Mouse (Mus musculus): ENCODE measurements around the gene Spock2. TPM values are rescaled to one million over a fixed set of nuclear protein-coding genes. Genes with fewer than 3 reads are reported as not detected.

Gene Spock2
- total and polyA plus RNA-seq, 3 experiments: 0.03 TPM; not detected in 2

DNA sequence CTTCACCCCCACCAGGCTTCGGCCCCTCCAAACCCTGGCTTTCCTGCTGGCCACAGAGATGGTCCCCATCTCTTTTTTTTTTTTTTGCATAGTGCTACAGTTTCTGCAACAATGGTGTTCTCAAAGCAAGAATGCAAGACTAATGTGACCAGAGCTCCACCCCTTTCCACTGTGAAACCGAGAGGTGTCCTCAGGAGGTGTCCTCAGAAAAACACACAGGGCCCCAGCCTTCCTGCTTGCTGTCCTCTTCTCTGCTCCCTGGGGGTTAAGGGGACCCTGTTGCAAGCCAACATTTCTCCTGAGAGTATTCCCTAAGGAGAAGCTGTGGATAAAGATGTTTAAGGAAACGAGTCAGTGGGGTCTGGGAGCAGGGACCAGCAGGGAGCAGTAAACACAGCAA, 62.9 kb downstream of the Spock2 start:
- DNase-seq (ENCODE audit: low read depth, low spot score): no peak

DNA sequence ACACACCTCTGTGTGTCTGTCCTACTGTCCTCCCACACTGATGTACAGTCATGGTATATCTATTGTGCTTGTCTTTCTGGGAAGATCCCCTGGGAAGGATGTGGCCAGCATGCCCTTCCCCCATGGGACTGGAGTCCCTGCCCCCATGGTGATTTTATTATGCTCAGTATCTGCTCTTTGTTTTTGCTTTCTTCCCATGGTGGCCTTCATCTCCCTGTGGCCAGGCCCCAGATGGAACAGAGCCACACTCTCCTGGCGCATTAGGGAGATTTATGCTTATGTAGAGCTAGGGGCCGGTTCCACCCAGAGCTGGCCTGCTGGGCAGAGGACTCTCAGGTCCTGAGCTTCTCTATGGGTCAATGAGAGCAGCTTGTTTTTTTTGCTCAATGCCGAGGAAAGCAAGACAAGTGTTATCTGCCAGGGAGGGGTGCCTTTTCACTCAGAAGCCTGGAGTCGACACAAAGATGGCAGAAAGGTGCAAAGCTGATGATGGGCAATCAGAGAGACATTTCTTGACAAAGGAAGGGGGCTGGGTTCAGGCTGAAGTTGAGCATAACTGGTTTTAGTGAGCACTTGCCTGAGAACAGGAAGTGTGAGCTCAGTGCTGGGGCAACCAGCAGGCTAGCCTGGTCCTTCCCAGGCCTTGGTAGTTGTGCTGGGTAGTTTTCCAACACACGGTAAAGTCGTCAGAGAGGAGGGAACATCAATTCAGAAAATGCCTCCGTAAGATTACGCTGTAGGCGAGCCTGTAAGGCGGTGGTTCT, 64.5 kb downstream of the Spock2 start:
- H3K9me3 ChIP-seq (replicated peaks; ENCODE audit: insufficient read depth, low read length): no peaks in the 10 kb centered on the region
- no peaks in the 10 kb centered on the region for H3K36me3 ChIP-seq (ENCODE audit: control insufficient read depth in 1 of 2, insufficient read depth in 2 of 2, low read length in 2 of 2)
- no peak for DNase-seq (ENCODE audit: low read depth, low spot score)
- H3K27me3 ChIP-seq (ENCODE audit: control insufficient read depth in 1 of 2, insufficient read depth in 2 of 2, low read length in 2 of 2): no peaks in the 10 kb centered on the region; a peak in 1 of 4 replicates
- H3K9ac ChIP-seq (ENCODE audit: control insufficient read depth, low read depth, low read length, poor library complexity, severe bottlenecking): no peak overlapping the region
- no peak overlapping the region for H3K27ac ChIP-seq (ENCODE audit: control insufficient read depth, low read depth, low read length)
- no peaks in the 10 kb centered on the region for H3K79me2 ChIP-seq (ENCODE audit: control insufficient read depth, insufficient read depth, low read length, poor library complexity)
- TF ChIP-seq POLR2AphosphoS5 (IDR thresholded peaks at IDR 0.05; ENCODE audit: borderline replicate concordance, low read depth, low read length): no peak
- no peak for TF ChIP-seq CHD1 (IDR thresholded peaks at IDR 0.05; ENCODE audit: low read depth, low read length)
- no peak for TF ChIP-seq MAFK (IDR thresholded peaks at IDR 0.05; ENCODE audit: borderline replicate concordance, low read depth, low read length)
- TF ChIP-seq JUND (IDR thresholded peaks at IDR 0.05; ENCODE audit: low read depth, low read length): no peak
- no peak for TF ChIP-seq GABPA (IDR thresholded peaks at IDR 0.05; ENCODE audit: low read depth, low read length)
- no peak for TF ChIP-seq ETS1 (IDR thresholded peaks at IDR 0.05; ENCODE audit: low read depth, low read length)
- TF ChIP-seq TAL1 (IDR thresholded peaks at IDR 0.05; ENCODE audit: low read length): no peak
- no peak for TF ChIP-seq MYC (IDR thresholded peaks at IDR 0.05; ENCODE audit: low read depth, low read length)
- no peak for TF ChIP-seq ZMIZ1 (IDR thresholded peaks at IDR 0.05; ENCODE audit: low read depth, low read length)
- no peak for TF ChIP-seq GATA1 (IDR thresholded peaks at IDR 0.05; ENCODE audit: low read depth, low read length)
- no peak for TF ChIP-seq RAD21 (IDR thresholded peaks at IDR 0.05; ENCODE audit: low read depth, low read length)
- TF ChIP-seq POLR2AphosphoS2 (IDR thresholded peaks at IDR 0.05; ENCODE audit: low read length): no peak
- no peak for TF ChIP-seq NRF1 (IDR thresholded peaks at IDR 0.05; ENCODE audit: insufficient read depth, low read depth, low read length, poor library complexity, severe bottlenecking)
- TF ChIP-seq TCF12 (IDR thresholded peaks at IDR 0.05; ENCODE audit: low read depth, low read length): no peak
- TF ChIP-seq SIN3A (IDR thresholded peaks at IDR 0.05; ENCODE audit: low read length): no peak
- no peak for TF ChIP-seq TBP (IDR thresholded peaks at IDR 0.05; ENCODE audit: low read depth, low read length)
- no peak overlapping the region for H3K4me3 ChIP-seq (ENCODE audit: control insufficient read depth in 1 of 2, insufficient read depth in 1 of 2, low read depth in 2 of 2, low read length in 2 of 2)
- no peaks in the 10 kb centered on the region for H3K4me1 ChIP-seq (ENCODE audit: control insufficient read depth in 1 of 2, insufficient read depth in 2 of 2, low read length in 2 of 2)

More for the DNA sequence above, 62.9 kb downstream of the Spock2 start:
- Histone ChIP-seq H3K4me3 (ENCODE audit: control insufficient read depth in 1 of 2, insufficient read depth in 1 of 2, low read depth in 2 of 2, low read length in 2 of 2) (no peak overlapping the region), H3K36me3 (ENCODE audit: control insufficient read depth in 1 of 2, insufficient read depth in 2 of 2, low read length in 2 of 2) (no peaks in the 10 kb centered on the region), H3K79me2 (ENCODE audit: control insufficient read depth, insufficient read depth, low read length, poor library complexity) (no peaks in the 10 kb centered on the region), H3K4me1 (ENCODE audit: control insufficient read depth in 1 of 2, insufficient read depth in 2 of 2, low read length in 2 of 2) (no peaks in the 10 kb centered on the region), H3K9me3 (replicated peaks; ENCODE audit: insufficient read depth, low read length) (no peaks in the 10 kb centered on the region), H3K27ac (ENCODE audit: control insufficient read depth, low read depth, low read length) (no peak overlapping the region), H3K9ac (ENCODE audit: control insufficient read depth, low read depth, low read length, poor library complexity, severe bottlenecking) (no peak overlapping the region), H3K27me3 (ENCODE audit: control insufficient read depth in 1 of 2, insufficient read depth in 2 of 2, low read length in 2 of 2) (no peaks in the 10 kb centered on the region; a peak in 2 of 4 replicates)
- TF ChIP-seq ZKSCAN1 (IDR thresholded peaks at IDR 0.05; ENCODE audit: low read depth, low read length) (no peak), RAD21 (IDR thresholded peaks at IDR 0.05; ENCODE audit: low read depth, low read length) (no peak), POLR2A (IDR thresholded peaks at IDR 0.05; ENCODE audit: control insufficient read depth in 1 of 2, insufficient read depth in 1 of 2, low read depth in 1 of 2, low read length in 2 of 2, poor library complexity in 1 of 2) (no peak), MYC (IDR thresholded peaks at IDR 0.05; ENCODE audit: low read depth, low read length) (no peak), ETS1 (IDR thresholded peaks at IDR 0.05; ENCODE audit: low read depth, low read length) (no peak), POLR2AphosphoS2 (IDR thresholded peaks at IDR 0.05; ENCODE audit: low read length) (no peak), BHLHE40 (IDR thresholded peaks at IDR 0.05; ENCODE audit: borderline replicate concordance, low read depth, low read length) (no peak), NRF1 (IDR thresholded peaks at IDR 0.05; ENCODE audit: insufficient read depth, low read depth, low read length, poor library complexity, severe bottlenecking) (no peak), CTCF (IDR thresholded peaks at IDR 0.05 in 2 of 3, conservative IDR thresholded peaks at IDR 0.05 in 1 of 3; ENCODE audit: control insufficient read depth in 1 of 3, insufficient read depth in 1 of 3, low read depth in 2 of 3, low read length in 3 of 3, poor library complexity in 1 of 3, severe bottlenecking in 1 of 3) (no peak), CHD1 (IDR thresholded peaks at IDR 0.05; ENCODE audit: low read depth, low read length) (no peak), ELF1 (IDR thresholded peaks at IDR 0.05; ENCODE audit: low read depth, low read length) (no peak), MAX (IDR thresholded peaks at IDR 0.05; ENCODE audit: low read length) (no peak), E2F4 (IDR thresholded peaks at IDR 0.05; ENCODE audit: borderline replicate concordance, low read depth, low read length) (no peak), JUND (IDR thresholded peaks at IDR 0.05; ENCODE audit: low read depth, low read length) (no peak), EP300 (IDR thresholded peaks at IDR 0.05; ENCODE audit: low read depth in 1 of 2, low read length in 2 of 2) (no peak), KAT2A (conservative IDR thresholded peaks at IDR 0.05; ENCODE audit: low read depth, low read length) (no peak)
